Mouse (Mus musculus): ENCODE measurements around the gene Ski. TPM values are rescaled to one million over a fixed set of nuclear protein-coding genes. Genes with fewer than 3 reads are reported as not detected.

The Ski gene
- total RNA-seq, 2 experiments from 2014 or later, result 118 TPM

DNA sequence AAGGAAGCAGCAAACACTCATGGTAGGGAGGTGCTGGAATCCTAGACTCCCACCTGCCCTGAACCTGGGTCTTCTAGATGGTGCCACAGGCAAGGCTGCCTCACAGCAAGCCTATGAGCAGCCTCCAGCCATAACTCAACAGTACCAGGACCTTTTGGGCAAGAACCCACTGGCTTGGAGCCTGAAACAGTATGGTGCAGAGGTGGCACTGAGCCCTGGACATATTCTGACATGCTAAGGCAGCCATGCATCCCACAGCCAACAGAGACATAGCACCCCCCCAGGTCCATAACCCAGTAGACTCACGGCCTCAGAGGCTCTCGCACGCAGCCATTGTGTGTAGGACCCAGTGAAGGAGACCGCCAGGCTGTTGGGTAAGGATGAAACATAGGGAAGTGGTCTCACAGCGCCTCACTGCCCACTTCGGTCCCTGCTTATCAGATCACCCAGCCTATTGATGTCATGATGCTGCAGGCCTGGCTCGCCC, 87.7 kb downstream of the Ski start:
- DNase-seq (ENCODE audit: low spot score in 2 of 2), result no peak

DNA sequence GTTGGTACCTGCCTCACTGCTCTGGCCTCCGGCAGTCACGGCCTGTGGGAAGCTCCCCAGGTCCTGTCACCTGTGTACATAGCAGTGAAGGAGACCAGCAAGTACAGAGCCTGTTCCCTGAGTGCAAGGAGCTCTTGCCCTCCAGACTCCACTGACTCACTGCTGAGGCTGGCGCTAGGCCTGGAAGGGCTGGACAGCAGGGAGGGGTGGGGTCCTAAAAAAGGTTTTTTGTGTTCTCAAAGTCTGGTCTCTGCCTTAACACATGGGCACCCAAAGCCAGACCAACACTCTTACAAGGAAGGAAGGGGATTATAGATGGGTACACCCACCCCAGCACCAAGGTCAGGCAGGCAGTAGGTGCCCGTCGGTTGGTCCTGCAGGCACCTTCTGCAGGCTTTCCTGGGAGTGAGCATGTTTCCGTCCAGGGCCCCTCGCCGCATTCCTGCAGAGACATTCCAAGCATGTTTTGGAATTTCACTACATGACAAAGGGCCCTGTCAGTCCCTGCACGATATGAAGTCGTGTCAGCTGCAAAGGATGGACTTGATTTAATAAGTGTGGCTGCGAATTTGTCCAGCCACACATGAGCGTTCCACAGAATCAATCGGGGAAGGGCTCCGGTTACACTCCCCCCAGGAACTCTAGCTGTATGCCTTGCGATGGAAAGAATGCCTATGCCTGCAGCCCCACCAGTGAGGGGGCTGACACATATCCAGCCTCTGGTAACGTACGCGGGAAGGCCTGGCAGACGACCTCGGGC, 88.6 kb downstream of the Ski start:
- DNase-seq (ENCODE audit: low spot score in 2 of 2), result no peak

DNA sequence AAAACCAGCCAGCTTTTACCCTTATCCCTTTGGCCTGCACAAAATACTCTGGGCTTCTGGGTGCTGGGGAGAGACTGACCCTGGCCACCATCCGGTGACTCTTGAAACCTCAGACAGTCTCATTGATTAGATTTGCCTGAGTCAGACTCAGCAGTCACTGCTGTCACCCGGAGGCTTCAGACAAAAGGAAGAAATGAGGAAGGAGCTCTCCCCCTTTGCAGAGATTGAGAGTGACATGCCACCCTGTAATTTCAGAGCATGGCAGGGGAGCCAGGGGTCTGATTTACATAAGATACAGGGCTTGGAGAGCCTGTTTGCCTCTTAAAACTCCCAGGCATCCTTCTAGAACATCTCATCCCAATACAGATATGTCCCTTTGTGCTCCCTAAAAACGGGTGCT, 89.2 kb downstream of the Ski start:
- no peak for DNase-seq (ENCODE audit: low spot score in 2 of 2)

- no peak for DNase-seq (ENCODE audit: low spot score in 2 of 2)
These were observed 91.8 kb downstream of the Ski start for GRCm38 (mm10) chr4:155130616-155131015.

GRCm38 (mm10) chr4:155129996-155130395, 92.4 kb downstream of the Ski start:
- peak; percentile 83 to 84 for DNase-seq (ENCODE audit: low spot score in 2 of 2)

DNA sequence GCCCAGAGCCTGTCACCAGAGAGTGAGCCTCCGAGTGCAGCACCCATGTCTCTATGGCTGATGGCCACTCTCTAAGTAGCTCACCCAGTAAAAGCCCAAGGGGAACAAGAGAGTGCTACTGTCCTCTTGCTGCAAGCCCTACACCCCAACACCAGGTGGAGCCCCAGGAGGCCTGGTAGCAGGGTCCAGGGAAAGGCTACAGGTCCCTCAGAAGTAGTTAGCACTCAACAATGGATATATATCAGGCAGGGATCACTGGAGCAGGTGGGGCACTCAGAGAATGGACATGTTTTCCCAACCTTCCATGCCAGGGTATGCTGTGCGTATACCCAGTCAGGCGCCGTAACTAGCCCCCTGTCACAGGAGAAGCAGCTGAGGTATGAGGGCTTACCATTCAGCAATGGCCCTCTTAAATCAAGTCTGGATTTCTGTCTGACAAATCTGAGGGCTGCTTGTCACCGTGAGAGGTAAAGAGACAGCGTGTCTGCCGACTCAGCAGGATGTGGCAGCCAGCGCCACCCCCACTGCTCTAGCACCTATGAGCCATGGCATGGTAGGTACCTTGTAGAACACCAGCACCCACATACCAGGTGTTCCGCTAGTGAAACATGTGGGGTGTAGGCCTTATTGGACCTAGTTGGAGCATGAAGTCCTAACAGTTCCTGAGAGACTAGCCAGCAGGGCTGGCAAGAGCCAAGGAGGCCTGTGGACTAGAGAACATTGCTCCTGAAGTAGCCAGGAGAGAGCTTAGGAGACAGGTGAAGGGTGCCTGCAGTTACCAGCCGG, 93.1 kb downstream of the Ski start:
- no peak for DNase-seq (ENCODE audit: low spot score in 2 of 2)

- no peak for DNase-seq (ENCODE audit: low spot score in 2 of 2)
These were observed 94.0 kb downstream of the Ski start for GRCm38 (mm10) chr4:155128411-155128810.

DNA sequence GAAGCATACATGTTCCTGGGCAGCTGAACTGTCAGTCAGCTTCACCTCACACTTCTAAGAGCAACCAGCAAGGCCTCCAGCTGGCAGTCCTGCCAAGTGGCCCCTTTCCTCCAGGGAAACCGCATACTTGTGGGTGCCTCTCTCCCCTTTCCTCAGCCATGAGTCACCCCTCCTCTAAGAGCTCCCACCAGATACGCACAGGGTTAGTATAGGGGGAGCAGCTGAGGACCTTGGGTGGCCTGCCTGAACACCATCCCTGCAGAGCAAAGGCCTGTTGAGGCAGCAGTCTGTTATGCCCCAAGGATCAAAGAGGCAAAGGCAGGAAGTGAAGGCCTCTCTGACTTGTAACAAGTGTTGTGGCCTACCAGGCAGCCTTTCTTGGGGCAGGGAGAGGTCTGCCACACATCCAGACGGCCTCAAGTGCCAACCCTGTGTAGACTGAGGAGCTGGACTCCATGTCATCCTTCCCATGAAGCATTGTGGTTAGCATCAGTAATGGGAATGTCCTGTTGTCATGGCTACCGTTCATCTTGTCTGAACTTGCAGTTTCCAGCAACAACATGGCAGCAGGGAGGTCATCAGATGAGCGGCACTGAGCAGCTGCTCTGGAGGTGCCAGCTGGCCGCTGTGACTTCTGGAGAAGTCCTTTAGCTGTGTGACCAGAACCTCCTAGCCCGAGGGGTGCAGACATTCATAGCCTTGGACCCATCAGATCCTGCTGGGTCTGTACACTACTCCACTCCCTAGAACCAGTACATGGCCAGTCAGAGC, 95.6 kb downstream of the Ski start:
- DNase-seq (ENCODE audit: low spot score in 2 of 2), result no peak

- DNase-seq (ENCODE audit: low spot score in 2 of 2), result no peak
These were observed 96.2 kb downstream of the Ski start for GRCm38 (mm10) chr4:155126194-155126593.

DNA sequence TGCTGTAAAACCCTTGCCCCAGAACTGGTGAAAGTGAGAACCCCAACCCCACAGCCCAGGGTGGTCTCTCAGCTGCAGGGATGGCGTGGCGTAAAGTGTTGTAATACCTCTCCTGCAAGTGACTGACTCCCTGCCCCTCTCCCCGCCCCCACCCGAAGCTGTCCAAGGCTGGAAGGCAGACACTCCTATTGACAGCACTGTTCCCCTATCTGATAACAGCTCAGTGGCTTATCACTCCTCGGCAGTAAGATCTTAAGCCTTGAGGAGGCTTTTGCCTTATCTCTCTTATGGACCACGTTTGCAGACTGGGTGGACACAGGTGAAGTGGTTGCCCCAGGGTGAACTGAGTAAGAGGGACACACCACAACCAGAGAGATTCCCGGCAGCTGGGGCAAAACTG, 97.1 kb downstream of the Ski start:
- DNase-seq (ENCODE audit: low spot score in 2 of 2), result no peak

GRCm38 (mm10) chr4:155123868-155124534, 98.4 kb downstream of the Ski start:
- no peak for DNase-seq (ENCODE audit: low spot score in 2 of 2)

DNA sequence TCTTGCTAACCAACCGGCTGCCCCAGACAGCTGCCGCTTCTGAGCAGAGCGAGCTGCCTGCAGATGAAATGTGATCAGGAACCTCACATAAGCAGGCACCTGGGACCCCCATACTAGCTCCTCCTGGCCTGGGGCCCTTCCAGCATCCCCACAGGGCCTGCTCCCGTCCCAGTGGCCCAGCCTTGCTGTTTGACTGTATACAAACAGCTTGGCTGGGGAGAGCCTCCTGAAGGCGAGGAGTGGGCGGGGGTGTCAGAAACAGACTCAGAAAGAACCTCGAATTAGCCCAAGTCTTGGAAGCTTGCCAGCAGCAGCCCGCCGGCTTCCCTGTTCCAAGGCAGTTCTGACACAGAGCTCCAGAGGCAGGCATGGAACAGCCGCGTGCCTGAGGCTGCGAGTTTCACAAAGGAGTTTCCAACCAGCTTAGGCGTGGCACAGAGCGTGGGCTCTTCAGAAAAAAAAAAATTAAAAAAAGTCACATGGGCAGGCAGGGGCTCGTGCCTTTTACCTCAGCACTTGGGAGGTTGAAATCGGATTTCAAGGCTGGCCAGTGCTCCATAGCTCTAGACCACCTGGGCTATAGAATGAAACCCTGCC, 99.8 kb downstream of the Ski start:
- DNase-seq (ENCODE audit: low spot score in 2 of 2), result peak; percentile 87 to 88

- DNase-seq (ENCODE audit: low spot score in 2 of 2), result no peak
These were observed 100.4 kb downstream of the Ski start for GRCm38 (mm10) chr4:155121915-155122443.

DNA sequence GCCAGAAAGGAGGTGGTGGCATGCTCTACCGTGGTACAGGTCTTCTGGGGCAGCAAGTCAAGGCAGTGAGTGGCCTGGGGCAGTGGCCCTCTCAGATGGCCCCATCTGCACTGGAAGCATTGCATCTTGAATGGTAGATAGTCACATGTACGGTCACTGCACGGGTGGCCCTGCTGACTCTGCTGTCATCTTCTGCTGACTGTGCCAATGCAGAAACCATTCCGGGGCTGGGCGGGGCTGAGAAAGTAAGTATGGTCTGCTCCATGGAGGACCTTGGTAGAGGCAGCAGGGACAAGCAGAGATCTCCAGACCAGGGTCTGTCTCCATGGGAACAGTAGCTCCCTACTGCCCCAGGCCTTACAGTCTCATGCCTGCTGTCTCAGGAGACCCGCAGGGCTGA, 101.2 kb downstream of the Ski start:
- no peak for DNase-seq (ENCODE audit: low spot score in 2 of 2)

DNA sequence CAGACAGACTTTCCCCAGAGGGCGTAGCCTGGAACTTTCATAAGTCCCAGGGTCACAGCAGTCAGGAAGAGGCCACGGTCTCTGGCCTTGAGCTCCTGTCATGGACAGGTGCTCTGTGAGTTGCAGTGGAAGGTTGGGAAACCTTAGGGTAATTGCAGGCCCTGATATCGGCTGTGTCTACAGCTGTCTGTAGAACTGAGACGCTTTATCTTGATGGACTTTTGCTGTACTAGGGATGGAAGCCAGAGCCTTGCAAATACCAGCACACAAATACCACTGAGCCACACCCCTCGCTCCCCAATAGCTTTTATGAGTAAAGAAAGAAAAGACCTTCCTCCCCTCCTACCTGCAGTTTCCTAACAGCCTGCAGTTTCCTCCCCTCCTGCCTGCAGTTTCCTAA, 101.8 kb downstream of the Ski start:
- no peak for DNase-seq (ENCODE audit: low spot score in 2 of 2)

DNA sequence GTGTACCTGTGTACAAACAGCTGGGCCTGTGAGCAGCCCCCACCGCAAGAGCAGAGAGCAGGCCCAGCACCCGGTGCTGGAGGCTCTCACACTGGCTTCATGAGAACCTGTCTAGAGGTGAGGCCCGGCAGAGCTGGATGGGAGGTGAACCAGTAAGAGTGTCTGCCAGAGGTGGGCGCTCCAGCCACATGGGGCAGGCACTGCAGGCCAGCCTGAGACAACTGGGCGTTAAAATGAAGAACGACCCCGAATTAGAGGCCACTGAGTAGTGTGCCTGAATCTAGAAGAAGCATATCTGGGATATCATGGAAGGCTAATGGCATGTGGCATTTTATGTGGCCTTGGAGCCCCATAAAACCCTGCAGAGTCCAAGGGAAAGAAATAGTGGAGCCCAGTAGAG, 102.4 kb downstream of the Ski start:
- no peak for DNase-seq (ENCODE audit: low spot score in 2 of 2)

DNA sequence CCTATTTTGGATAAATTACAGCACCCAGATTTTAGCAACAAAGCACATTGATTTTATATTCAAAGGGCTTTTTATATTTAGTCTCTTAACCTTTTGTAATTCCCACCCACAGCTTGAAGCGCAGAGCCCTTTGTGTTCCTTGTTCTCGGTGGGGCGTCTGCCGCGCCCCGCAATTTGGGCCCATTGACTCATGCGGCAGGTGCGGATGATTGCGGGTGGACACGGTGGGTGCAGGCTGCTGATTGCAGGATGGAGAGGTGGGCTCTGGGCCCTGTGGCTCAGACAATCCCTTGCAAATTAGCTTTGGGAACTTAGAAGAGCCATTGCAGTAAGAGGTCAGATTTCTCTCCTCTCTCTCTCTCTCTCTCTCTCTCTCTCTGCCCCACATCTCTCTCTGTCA, 104.1 kb downstream of the Ski start:
- no peak for DNase-seq (ENCODE audit: low spot score in 2 of 2)

GRCm38 (mm10) chr4:155117396-155117978, 104.9 kb downstream of the Ski start:
- no peak for DNase-seq (ENCODE audit: low spot score in 2 of 2)

- no peak for DNase-seq (ENCODE audit: low spot score in 2 of 2)
These were observed 105.8 kb downstream of the Ski start for GRCm38 (mm10) chr4:155116607-155117006.

GRCm38 (mm10) chr4:155113766-155114410, 108.5 kb downstream of the Ski start:
- DNase-seq (ENCODE audit: low spot score in 2 of 2), result no peak
